Mouse (Mus musculus) bone marrow macrophage, adult 2 months (primary cell): ENCODE results near the gene Hspa1a.

Experiments used
- CTCF ChIP-seq: IDR thresholded peaks from 2 replicates; pipeline ENCODE4 v1.5.1; 2012; ENCODE audit warnings: low read depth, mild to moderate bottlenecking, low read length, moderate library complexity
- POLR2A ChIP-seq: IDR thresholded peaks from 2 replicates; pipeline ENCODE4 v1.6.1; 2012; ENCODE audit warnings: mild to moderate bottlenecking, low read depth, low read length, borderline replicate concordance

DNA sequence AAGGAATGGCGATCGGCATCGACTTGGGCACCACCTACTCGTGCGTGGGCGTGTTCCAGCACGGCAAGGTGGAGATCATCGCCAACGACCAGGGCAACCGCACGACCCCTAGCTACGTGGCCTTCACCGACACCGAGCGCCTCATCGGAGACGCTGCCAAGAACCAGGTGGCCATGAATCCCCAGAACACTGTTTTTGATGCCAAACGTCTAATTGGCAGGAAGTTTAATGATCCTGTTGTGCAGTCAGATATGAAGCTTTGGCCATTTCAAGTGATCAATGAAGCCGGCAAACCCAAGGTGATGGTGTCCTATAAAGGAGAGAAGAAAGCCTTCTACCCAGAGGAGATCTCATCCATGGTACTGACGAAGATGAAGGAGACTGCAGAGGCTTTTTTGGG lies 5.0 kb upstream of the Hspa1a start:
- TF ChIP-seq CTCF = no peak
- no peak for TF ChIP-seq POLR2A
